Comparison of ENCODE assay signal across 18 mouse cellular contexts in the genomic region with DNA sequence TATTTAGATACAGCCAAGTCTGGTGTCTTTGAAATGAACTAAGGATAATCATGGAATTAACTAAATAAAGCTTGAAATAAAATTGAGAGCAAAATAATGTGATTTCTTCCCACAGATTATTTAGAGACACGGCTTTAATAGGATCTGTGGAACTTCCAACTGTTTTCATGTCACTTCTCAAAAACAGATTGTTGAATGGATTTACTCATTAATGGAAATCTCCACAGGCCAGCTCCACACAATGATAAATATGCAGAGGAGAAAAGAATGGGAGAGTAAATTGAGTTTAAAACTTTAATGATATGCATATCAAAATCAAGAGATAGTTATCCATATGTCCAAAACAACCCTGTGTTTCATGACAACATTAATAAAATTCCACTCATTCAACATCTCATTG.
"Had no signal": no experiment of that assay in that cellular context is flagged by ENCODE, and none has a peak within 500 bp of the region (broad histone marks: within the 10 kb centered on the region; RNA-seq: fewer than 3 reads in every experiment).

No protein-coding gene starts in this region.

- H3K27ac ChIP-seq: liver, embryonic 13.5 days; liver, embryonic 15.5 days; lung, embryonic 15.5 days; macrophage; neural tube, embryonic 12.5 days; stomach, embryonic 15.5 days; stomach, postnatal 0 days had no signal

- H3K36me3 ChIP-seq: liver, embryonic 13.5 days; liver, embryonic 15.5 days; lung, embryonic 15.5 days; neural tube, embryonic 12.5 days; stomach, embryonic 15.5 days had no signal

- H3K4me1 ChIP-seq: liver, embryonic 13.5 days; liver, embryonic 15.5 days; lung, embryonic 15.5 days; megakaryocyte, embryonic 14.5 days; neural tube, embryonic 12.5 days; stomach, embryonic 15.5 days had no signal

- H3K9ac ChIP-seq: liver, embryonic 13.5 days; liver, embryonic 15.5 days; liver, postnatal 0 days; lung, embryonic 15.5 days; neural tube, embryonic 12.5 days; stomach, embryonic 15.5 days had no signal

- ATAC-seq: liver, postnatal 0 days; lung, postnatal 0 days; midbrain, embryonic 16.5 days had no signal

- H3K4me3 ChIP-seq: liver, embryonic 13.5 days; liver, embryonic 15.5 days; lung, embryonic 15.5 days; megakaryocyte, embryonic 14.5 days; neural tube, embryonic 12.5 days; stomach, embryonic 15.5 days had no signal

- H3K9me3 ChIP-seq: liver, embryonic 13.5 days; liver, embryonic 15.5 days; lung, embryonic 15.5 days; megakaryocyte, embryonic 14.5 days; neural tube, embryonic 12.5 days; stomach, embryonic 15.5 days had no signal

- H3K27me3 ChIP-seq: liver, embryonic 13.5 days; liver, embryonic 15.5 days; lung, embryonic 15.5 days; megakaryocyte, embryonic 14.5 days; neural tube, embryonic 12.5 days; stomach, embryonic 15.5 days had no signal

- DNase-seq: liver, embryonic 13.5 days; liver, postnatal 0 days; lung, adult 2 months; lung, postnatal 14 days; lung, postnatal 36 days; midbrain, embryonic 14.5 days; right cerebral cortex, postnatal 14 days; thymus, postnatal 14 days; thymus, postnatal 36 days had no signal

- H3K4me2 ChIP-seq: liver, embryonic 13.5 days; liver, embryonic 15.5 days; lung, embryonic 15.5 days; neural tube, embryonic 12.5 days; stomach, embryonic 15.5 days had no signal
